Mouse (Mus musculus) forebrain, embryonic 11.5 days (tissue): ENCODE measurements at regions not wholly inside any gene's neighbourhood (a gene's known extent, or its start where the extent isn't known, plus 50 kb on each side); places are given as distances from the start of the nearest gene placed in this dataset.

Source experiments
- ATAC-seq: fragments of 200-750 bp; cut with Nextera tagmentation; replicated peaks from 2 replicates; pipeline ENCODE4 v1.8.0; 2017; ENCODE audit warnings: moderate TSS enrichment; ENCODE audit not compliant: low FRiP score
- DNase-seq: peaks from one replicate; pipeline ENCODE4 v3.0.0-alpha.2; 2017; ENCODE audit warnings: low spot score
- H3K27ac ChIP-seq: fragments of 300-500 bp; sonication (generic); 2 replicates; pipeline ENCODE4 v1.5.1; 2014; ENCODE audit warnings: low read depth, low read length
- H3K27me3 ChIP-seq: fragments of 300-500 bp; sonication (generic); 2 replicates; pipeline ENCODE4 v1.6.1; 2014; ENCODE audit warnings: mild to moderate bottlenecking, low read length, mixed read lengths; ENCODE audit not compliant: control insufficient read depth, insufficient read depth
- H3K36me3 ChIP-seq: fragments of 300-500 bp; sonication (generic); 2 replicates; pipeline ENCODE4 v1.6.1; 2014; ENCODE audit warnings: mild to moderate bottlenecking, low read length, moderate library complexity, mixed read lengths; ENCODE audit not compliant: control insufficient read depth, insufficient read depth
- H3K4me1 ChIP-seq: fragments of 300-500 bp; sonication (generic); replicated peaks from 2 replicates; pipeline ENCODE4 v1.6.1; 2014; ENCODE audit warnings: low read length, mixed read lengths; ENCODE audit not compliant: control insufficient read depth, insufficient read depth
- H3K4me2 ChIP-seq: fragments of 300-500 bp; sonication (generic); 2 replicates; pipeline ENCODE4 v1.6.1; 2014; ENCODE audit warnings: low read depth, mild to moderate bottlenecking, low read length, moderate library complexity, mixed read lengths; ENCODE audit not compliant: severe bottlenecking
- H3K4me3 ChIP-seq: fragments of 300-500 bp; sonication (generic); 2 replicates; pipeline ENCODE4 v1.5.1; 2014; ENCODE audit warnings: low read depth, low read length
- H3K9ac ChIP-seq: fragments of 300-500 bp; sonication (generic); 2 replicates; pipeline ENCODE4 v1.6.1; 2014; ENCODE audit warnings: low read length
- H3K9me3 ChIP-seq: fragments of 300-500 bp; sonication (generic); 2 replicates; pipeline ENCODE4 v1.6.1; 2016; ENCODE audit warnings: low read length, mixed read lengths; ENCODE audit not compliant: control insufficient read depth
- WGBS: fragments of 180-500 bp; shearing (Covaris S2); extraction: QIAGEN DNeasy Blood & Tissue Kit; methylation state at CpG from one replicate; pipeline ENCODE4 v1.1.7; 2014; 5-methylcytosine and 5-hydroxymethylcytosine counted together

GRCm38 (mm10) chr16:73367226-73367840 is 1044.3 kb downstream of the Robo2 start:
- Histone ChIP-seq H3K9ac (no peak overlapping the region), H3K27ac (no peak overlapping the region), H3K9me3 (no peaks in the 10 kb centered on the region), H3K4me3 (no peak overlapping the region), H3K4me2 (no peak overlapping the region), H3K27me3 (no peaks in the 10 kb centered on the region), H3K36me3 (no peaks in the 10 kb centered on the region), H3K4me1 (peaks cover 5% of the 10 kb centered on the region)
- DNase-seq (no peak), ATAC-seq (no peak; the same call in 1 of the 2 replicates)
- WGBS, result 72% methylated on average over 17 of the region's 17 CpGs

- WGBS, result 85% methylated on average over 5 of the region's 5 CpGs
- H3K4me2 ChIP-seq, result no peak overlapping the region
- DNase-seq (no peak), ATAC-seq (no peak)
- no peaks in the 10 kb centered on the region for H3K4me1 ChIP-seq
- H3K27ac ChIP-seq, result no peak overlapping the region
- H3K9ac ChIP-seq, result no peak overlapping the region
- no peak overlapping the region for H3K4me3 ChIP-seq
- no peaks in the 10 kb centered on the region for H3K9me3 ChIP-seq
- H3K36me3 ChIP-seq, result no peaks in the 10 kb centered on the region
- H3K27me3 ChIP-seq, result no peaks in the 10 kb centered on the region
These were observed 1042.6 kb downstream of the Robo1 start for GRCm38 (mm10) chr16:73350698-73351097.

DNA sequence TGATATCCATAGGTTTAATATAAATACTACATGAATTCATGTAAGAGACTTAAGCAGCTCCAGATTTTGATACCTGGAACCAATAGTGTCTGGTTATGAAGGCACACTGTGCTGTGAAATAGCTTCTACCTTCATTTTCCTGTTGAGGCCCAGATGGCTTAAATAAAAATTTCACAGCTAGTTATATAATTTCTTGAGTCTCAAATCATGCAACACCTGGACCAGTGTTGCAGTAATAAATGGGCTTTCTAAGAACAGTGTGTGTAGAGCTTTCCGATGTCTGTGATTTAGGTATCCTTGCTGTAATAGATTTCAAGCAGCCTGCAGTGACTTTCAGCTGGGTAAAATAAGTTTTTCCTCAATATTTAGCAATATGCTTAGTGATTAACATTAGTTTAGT is 1035.8 kb downstream of the Robo1 start:
- Histone ChIP-seq H3K9ac (no peak overlapping the region), H3K27me3 (no peaks in the 10 kb centered on the region), H3K36me3 (no peaks in the 10 kb centered on the region), H3K4me3 (no peak overlapping the region), H3K4me2 (no peak overlapping the region), H3K9me3 (no peaks in the 10 kb centered on the region), H3K27ac (no peak overlapping the region), H3K4me1 (no peaks in the 10 kb centered on the region)
- ATAC-seq (no peak), DNase-seq (no peak)
- 86% methylated on average over 1 of the region's 1 CpGs for WGBS

DNA sequence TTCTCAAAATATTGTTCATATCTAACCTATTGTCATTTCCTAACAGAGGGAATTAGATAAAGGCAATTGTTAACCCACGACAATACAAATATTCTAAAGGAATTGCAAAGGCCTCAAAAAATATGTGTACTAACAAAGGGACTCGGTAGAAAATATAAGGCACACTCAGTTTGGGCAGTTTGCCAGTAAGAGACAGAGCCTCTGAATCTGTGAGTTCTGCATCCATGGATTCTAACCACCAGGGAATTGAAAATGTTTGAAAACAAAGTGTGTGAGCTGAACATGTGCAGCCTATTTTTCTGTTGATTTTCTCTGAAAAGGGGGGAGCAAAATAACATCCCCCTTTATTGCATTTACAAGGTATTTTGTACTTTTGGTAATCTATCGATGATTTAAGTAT is 1035.4 kb downstream of the Robo1 start:
- Histone ChIP-seq H3K36me3 (no peaks in the 10 kb centered on the region), H3K9ac (no peak overlapping the region), H3K4me1 (no peaks in the 10 kb centered on the region), H3K4me2 (no peak overlapping the region), H3K27me3 (no peaks in the 10 kb centered on the region), H3K9me3 (no peaks in the 10 kb centered on the region), H3K27ac (no peak overlapping the region), H3K4me3 (no peak overlapping the region)
- 84% methylated on average over 3 of the region's 3 CpGs for WGBS
- DNase-seq (no peak), ATAC-seq (no peak)

GRCm38 (mm10) chr16:73317644-73318043 is 1009.5 kb downstream of the Robo1 start:
- 84% methylated on average over 2 of the region's 2 CpGs for WGBS
- no peak overlapping the region for H3K4me2 ChIP-seq
- H3K27ac ChIP-seq, result no peak overlapping the region
- no peak overlapping the region for H3K4me3 ChIP-seq
- H3K36me3 ChIP-seq, result no peaks in the 10 kb centered on the region
- no peak overlapping the region for H3K9ac ChIP-seq
- no peaks in the 10 kb centered on the region for H3K9me3 ChIP-seq
- H3K4me1 ChIP-seq, result no peaks in the 10 kb centered on the region
- no peak for ATAC-seq
- no peak for DNase-seq
- H3K27me3 ChIP-seq, result no peaks in the 10 kb centered on the region

DNA sequence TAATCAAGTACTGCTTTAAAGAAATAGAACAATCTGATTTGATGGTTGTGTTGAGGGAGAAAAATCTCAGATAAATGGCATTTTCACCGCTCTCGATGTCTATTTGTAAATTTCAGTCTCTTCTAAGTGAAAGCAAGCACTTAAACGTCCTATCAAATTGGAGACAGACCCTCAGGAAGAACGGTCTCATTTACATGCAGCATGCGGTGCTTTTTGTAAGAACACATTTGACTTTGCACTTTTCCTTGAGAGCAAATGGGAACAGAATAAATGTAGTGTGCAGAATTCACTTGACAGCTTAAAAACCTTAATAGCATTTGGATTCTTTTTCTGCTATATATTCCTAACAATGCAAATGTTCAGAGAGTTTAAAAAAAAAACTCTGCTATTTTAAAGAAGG is 1002.0 kb downstream of the Robo1 start:
- DNase-seq (no peak), ATAC-seq (no peak)
- Histone ChIP-seq H3K4me2 (no peak overlapping the region), H3K27ac (no peak overlapping the region), H3K36me3 (no peaks in the 10 kb centered on the region), H3K4me1 (no peaks in the 10 kb centered on the region), H3K27me3 (no peaks in the 10 kb centered on the region), H3K9me3 (no peaks in the 10 kb centered on the region), H3K9ac (no peak overlapping the region), H3K4me3 (no peak overlapping the region)
- 76% methylated on average over 5 of the region's 5 CpGs for WGBS

DNA sequence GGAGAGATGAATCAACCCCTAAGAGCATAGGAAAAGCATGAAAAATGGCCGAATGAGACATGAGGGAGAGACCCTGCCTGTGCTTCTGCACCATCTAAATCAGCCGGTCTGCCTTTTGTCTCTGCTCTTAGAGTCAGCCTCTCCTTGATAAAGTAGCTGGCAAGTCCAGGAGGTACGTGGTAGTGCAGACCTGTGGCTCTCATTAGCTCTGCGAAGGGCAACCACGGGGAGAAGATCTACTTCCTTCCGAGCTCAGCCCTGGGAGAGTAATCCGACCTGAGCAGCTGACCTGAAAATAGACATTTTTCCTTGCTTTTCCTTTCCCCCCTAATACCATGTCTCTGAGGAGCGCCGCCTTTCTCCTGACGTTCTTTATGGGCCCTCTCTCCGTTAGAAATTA is 971.8 kb downstream of the Robo1 start:
- no peaks in the 10 kb centered on the region for H3K36me3 ChIP-seq
- H3K4me3 ChIP-seq, result no peak overlapping the region
- H3K9me3 ChIP-seq, result no peaks in the 10 kb centered on the region
- DNase-seq (no peak), ATAC-seq (no peak)
- no peak overlapping the region for H3K27ac ChIP-seq
- H3K27me3 ChIP-seq, result no peaks in the 10 kb centered on the region
- whole genome bisulfite sequencing, result 71% methylated on average over 11 of the region's 11 CpGs
- H3K4me2 ChIP-seq, result no peak overlapping the region
- H3K9ac ChIP-seq, result no peak overlapping the region
- no peaks in the 10 kb centered on the region for H3K4me1 ChIP-seq

DNA sequence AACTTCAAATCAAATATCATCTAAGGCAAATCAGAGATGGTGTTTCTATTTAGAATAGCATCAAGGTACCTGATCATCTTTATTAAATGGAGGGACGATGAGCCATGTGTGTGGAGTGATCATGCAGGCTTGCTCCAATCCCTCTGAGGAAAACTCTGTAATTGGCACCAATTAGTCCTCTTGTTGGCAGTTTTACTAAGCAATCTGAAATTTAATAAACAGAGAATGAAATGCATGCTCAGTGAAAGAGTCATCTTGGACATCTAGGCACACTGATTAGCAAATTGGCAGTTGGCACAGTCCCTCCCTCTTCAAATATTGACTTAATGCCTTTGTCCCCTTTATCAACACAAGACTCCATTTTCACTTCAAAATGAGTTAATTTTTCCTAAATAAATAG is 951.6 kb downstream of the Robo1 start:
- DNase-seq (no peak), ATAC-seq (no peak)
- Histone ChIP-seq H3K36me3 (no peaks in the 10 kb centered on the region), H3K9ac (no peak overlapping the region), H3K9me3 (no peaks in the 10 kb centered on the region), H3K27ac (no peak overlapping the region), H3K27me3 (no peaks in the 10 kb centered on the region), H3K4me1 (no peaks in the 10 kb centered on the region), H3K4me3 (no peak overlapping the region), H3K4me2 (no peak overlapping the region)
- 86% methylated on average over 1 of the region's 1 CpGs for WGBS

DNA sequence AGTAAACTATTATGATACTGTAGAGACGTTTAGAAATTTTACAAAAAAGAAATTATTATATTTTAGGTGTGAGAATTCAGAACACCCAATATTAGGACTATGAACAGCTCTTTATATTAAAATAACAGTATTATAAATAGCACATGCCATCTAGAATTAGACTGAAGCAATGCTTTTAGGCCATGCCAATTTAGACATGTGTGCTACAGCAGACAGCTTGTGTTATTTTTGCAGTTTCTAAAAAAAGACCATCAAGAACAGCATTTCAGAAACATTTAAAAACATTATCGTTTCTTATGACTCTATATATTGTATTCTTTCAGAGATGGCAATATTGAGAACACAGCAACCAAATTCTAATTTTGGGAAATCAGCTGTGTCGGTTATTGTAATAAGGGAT is 951.2 kb downstream of the Robo1 start:
- H3K4me3 ChIP-seq, result no peak overlapping the region
- H3K9ac ChIP-seq, result no peak overlapping the region
- 92% methylated on average over 3 of the region's 3 CpGs for WGBS
- H3K27me3 ChIP-seq, result no peaks in the 10 kb centered on the region
- no peak overlapping the region for H3K4me2 ChIP-seq
- H3K4me1 ChIP-seq, result no peaks in the 10 kb centered on the region
- no peak overlapping the region for H3K27ac ChIP-seq
- H3K9me3 ChIP-seq, result no peaks in the 10 kb centered on the region
- DNase-seq, result no peak
- no peak for ATAC-seq
- H3K36me3 ChIP-seq, result no peaks in the 10 kb centered on the region
